Mouse (Mus musculus): ENCODE measurements around the gene 9230110F15Rik. TPM values are rescaled to one million over a fixed set of nuclear protein-coding genes. Genes with fewer than 3 reads are reported as not detected.
"Not testable (repeated sequence)": the region's sequence is repeated elsewhere in the genome, so short reads cannot be mapped to it uniquely, and the experiment has no call there.

The 9230110F15Rik gene
- not detected in 2 replicates for polyA plus RNA-seq (2016; fragmentation: Nextera tagmentation; extraction: Ambion mirVana)

DNA sequence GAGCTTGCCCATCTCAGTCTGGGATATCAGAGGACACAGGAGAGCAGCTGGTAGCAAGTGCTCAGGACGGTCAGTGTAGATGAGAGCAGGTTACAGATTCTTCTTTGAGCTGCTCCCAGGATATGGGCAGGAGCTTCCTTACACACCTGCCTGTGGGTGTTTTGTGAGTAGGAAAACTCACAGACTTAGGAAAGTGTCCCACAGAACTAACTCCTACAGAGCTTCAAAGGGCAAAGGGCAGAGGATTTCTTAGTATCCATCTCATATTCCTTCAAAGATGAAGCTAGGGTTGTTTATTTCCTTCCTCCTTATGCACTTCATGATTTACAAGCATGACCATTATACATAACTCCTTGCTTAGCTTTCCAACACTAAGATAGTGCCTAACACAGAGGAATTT is at the start of gene 9230110F15Rik:
TSS of gene 9230110F15Rik (minus strand) at position 101 of the 400 bp plus-strand sequence.
- no peaks in the 10 kb centered on the region for H3K27me3 ChIP-seq (ENCODE audit: insufficient read depth, poor library complexity, severe bottlenecking)
- no peak for DNase-seq (ENCODE audit: low spot score)
- WGBS, result 70% methylated on average over 1 of the region's 1 CpGs

DNA sequence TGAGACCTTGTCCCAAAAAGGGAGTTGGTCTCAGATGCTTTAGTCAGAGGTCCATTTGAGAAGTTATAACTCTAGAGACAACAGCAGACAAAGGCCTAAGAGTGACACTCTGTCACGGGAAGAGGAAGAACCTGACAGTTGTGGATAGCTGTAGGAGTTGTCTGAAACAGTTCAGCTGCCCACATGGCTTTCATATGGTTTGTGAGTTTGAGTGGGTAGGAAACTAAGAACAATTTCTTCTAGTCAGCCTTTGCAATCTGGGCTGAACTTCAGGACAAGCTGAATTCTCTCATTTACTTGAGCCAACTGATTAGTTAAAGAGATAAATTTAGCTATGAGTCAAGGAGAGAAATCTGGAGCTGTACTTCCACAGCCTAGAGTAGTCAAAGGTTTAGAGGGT is 49.2 kb upstream of the 9230110F15Rik start:
- peaks cover 15% of the 10 kb centered on the region for H3K9me3 ChIP-seq
- WGBS, result 82% methylated on average over 1 of the region's 1 CpGs
- not testable (repeated sequence) for H3K27me3 ChIP-seq (ENCODE audit: insufficient read depth, poor library complexity, severe bottlenecking); H3K4me3 ChIP-seq; H3K27ac ChIP-seq; H3K4me1 ChIP-seq (replicated peaks); DNase-seq (ENCODE audit: low spot score); H3K36me3 ChIP-seq

More for the DNA sequence above, at the start of gene 9230110F15Rik:
- no peaks in the 10 kb centered on the region for H3K4me1 ChIP-seq (replicated peaks)
- no peak within 1 kb of the TSS for H3K4me3 ChIP-seq
- no peak within 1 kb of the TSS for H3K27ac ChIP-seq
- H3K36me3 ChIP-seq, result no peaks in the 10 kb centered on the region
- peaks cover 9% of the 10 kb centered on the region; the same call in 1 of the 2 replicates for H3K9me3 ChIP-seq

- 90% methylated on average over 15 of the region's 15 CpGs for WGBS
- H3K4me1 ChIP-seq (replicated peaks); DNase-seq (ENCODE audit: low spot score); H3K27ac ChIP-seq; H3K4me3 ChIP-seq; H3K36me3 ChIP-seq; H3K27me3 ChIP-seq (ENCODE audit: insufficient read depth, poor library complexity, severe bottlenecking): not testable (repeated sequence)
- H3K9me3 ChIP-seq, result peaks cover 22% of the 10 kb centered on the region
Measured at GRCm38 (mm10) chr9:35817881-35818280, 26.1 kb downstream of the 9230110F15Rik start.

- H3K9me3 ChIP-seq, result peaks cover 36% of the 10 kb centered on the region
- no peak overlapping the region for H3K4me3 ChIP-seq
- DNase-seq (ENCODE audit: low spot score), result no peak
- H3K4me1 ChIP-seq (replicated peaks), result no peaks in the 10 kb centered on the region
- no peaks in the 10 kb centered on the region for H3K36me3 ChIP-seq
- no peaks in the 10 kb centered on the region for H3K27me3 ChIP-seq (ENCODE audit: insufficient read depth, poor library complexity, severe bottlenecking)
- no peak overlapping the region for H3K27ac ChIP-seq
Measured at GRCm38 (mm10) chr9:35798146-35798545, 45.8 kb downstream of the 9230110F15Rik start.

GRCm38 (mm10) chr9:35790001-35790400 is 53.9 kb downstream of the 9230110F15Rik start, which contains the start of the genes Gm27235 and D730048I06Rik:
Gene Gm27235 (minus strand): TSS chr9:35790101.
Gene D730048I06Rik (minus strand): TSS chr9:35790112.
- H3K9me3 ChIP-seq, result peaks cover 45% of the 10 kb centered on the region
- WGBS, result 89% methylated on average over 3 of the region's 3 CpGs
- no peaks in the 10 kb centered on the region for H3K27me3 ChIP-seq (ENCODE audit: insufficient read depth, poor library complexity, severe bottlenecking)
- H3K4me3 ChIP-seq, result no peak within 1 kb of the TSS
- no peaks in the 10 kb centered on the region for H3K36me3 ChIP-seq
- H3K4me1 ChIP-seq (replicated peaks), result no peaks in the 10 kb centered on the region
- DNase-seq (ENCODE audit: low spot score), result no peak
- no peak within 1 kb of the TSS for H3K27ac ChIP-seq

Other genes starting within 250 kb of the 9230110F15Rik start
- not detected in 2 replicates for gene Pate4, start 232.2 kb downstream of the 9230110F15Rik start, polyA plus RNA-seq (2016; fragmentation: Nextera tagmentation; extraction: Ambion mirVana)
- gene Pate3, start 195.9 kb downstream of the 9230110F15Rik start, polyA plus RNA-seq (2016; fragmentation: Nextera tagmentation; extraction: Ambion mirVana), result not detected in 2 replicates
- gene Pate1, start 156.8 kb downstream of the 9230110F15Rik start, polyA plus RNA-seq (2016; fragmentation: Nextera tagmentation; extraction: Ambion mirVana), result not detected in 2 replicates
- gene Gm17677, start 103.1 kb downstream of the 9230110F15Rik start, polyA plus RNA-seq (2016; fragmentation: Nextera tagmentation; extraction: Ambion mirVana), result not detected in 2 replicates
- gene Gm17727, start 66.0 kb downstream of the 9230110F15Rik start, polyA plus RNA-seq (2016; fragmentation: Nextera tagmentation; extraction: Ambion mirVana), result not detected in 2 replicates
- gene Gm27235, start 54.0 kb downstream of the 9230110F15Rik start, polyA plus RNA-seq (2016; fragmentation: Nextera tagmentation; extraction: Ambion mirVana), result not detected in 2 replicates
- not detected in 2 replicates for gene D730048I06Rik, start 54.0 kb downstream of the 9230110F15Rik start, polyA plus RNA-seq (2016; fragmentation: Nextera tagmentation; extraction: Ambion mirVana)
- gene 9230113P08Rik, start 64.3 kb upstream of the 9230110F15Rik start, polyA plus RNA-seq (2016; fragmentation: Nextera tagmentation; extraction: Ambion mirVana), result not detected in 2 replicates

All from hindbrain, embryonic 10.5 days (tissue).